ENCODE assay signal across 13 mouse cellular contexts in the genomic region with DNA sequence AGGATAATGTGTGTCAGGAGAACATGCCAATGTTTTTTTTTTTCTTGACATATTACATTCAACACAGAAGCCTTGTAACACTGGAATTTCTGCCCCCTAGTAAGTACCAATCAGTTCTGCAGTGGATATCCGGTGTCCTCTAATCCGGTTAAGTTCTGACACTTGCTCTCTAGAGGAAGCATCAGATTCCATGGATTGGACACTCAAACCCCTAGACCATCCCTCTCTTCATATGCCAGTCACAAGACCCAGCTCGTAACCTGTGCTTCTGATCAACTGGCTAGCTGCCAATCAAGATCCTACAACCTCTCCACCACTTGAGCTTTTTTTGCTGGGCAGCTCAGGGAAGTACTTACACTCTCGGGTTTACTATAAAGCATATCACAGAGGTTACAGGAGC. TPM values are rescaled to one million over a fixed set of nuclear protein-coding genes. Genes with fewer than 3 reads are reported as not detected.
DNase-seq lines count a peak whose midpoint lies in the region; ATAC-seq and TF ChIP-seq lines count a peak whose summit lies in the region.
"Had no signal": no experiment of that assay in that cellular context is flagged by ENCODE, and none has a peak within 500 bp of the region (broad histone marks: within the 10 kb centered on the region; RNA-seq: fewer than 3 reads in every experiment).

No protein-coding gene starts in this region.

- no peak overlapping the region for H3K9ac ChIP-seq in heart, postnatal 0 days (replicated peaks; ENCODE audit: low read depth, low read length)
- no peak overlapping the region for H3K9ac ChIP-seq in heart, embryonic 11.5 days (ENCODE audit: low read depth, low read length)
- no peak overlapping the region for H3K9ac ChIP-seq in lung, embryonic 16.5 days (ENCODE audit: low read length)
- H3K9ac ChIP-seq: embryonic facial prominence, embryonic 13.5 days; liver, embryonic 15.5 days; midbrain, embryonic 13.5 days had no signal

- no peaks in the 10 kb centered on the region for H3K9me3 ChIP-seq in heart, postnatal 0 days (replicated peaks; ENCODE audit: control insufficient read depth, low read length)
- H3K9me3 ChIP-seq in heart, embryonic 11.5 days (replicated peaks; ENCODE audit: control insufficient read depth, low read length), result no peaks in the 10 kb centered on the region
- H3K9me3 ChIP-seq in lung, embryonic 16.5 days (ENCODE audit: control insufficient read depth, low read length), result no peaks in the 10 kb centered on the region
- H3K9me3 ChIP-seq: embryonic facial prominence, embryonic 13.5 days; liver, embryonic 15.5 days; midbrain, embryonic 13.5 days had no signal

- peaks cover 17% of the 10 kb centered on the region; the same call in 1 of the 2 replicates for H3K4me1 ChIP-seq in heart, postnatal 0 days (ENCODE audit: control insufficient read depth, insufficient read depth)
- H3K4me1 ChIP-seq in heart, embryonic 11.5 days (ENCODE audit: control insufficient read depth, insufficient read depth, low read length), result peaks cover 15% of the 10 kb centered on the region
- H3K4me1 ChIP-seq in lung, embryonic 16.5 days (replicated peaks; ENCODE audit: control insufficient read depth, insufficient read depth, low read length), result peaks cover 11% of the 10 kb centered on the region
- peaks cover 26% of the 10 kb centered on the region for H3K4me1 ChIP-seq in lung, adult 2 months (ENCODE audit: control insufficient read depth, insufficient read depth, low read length)
- H3K4me1 ChIP-seq in bone marrow macrophage, adult 2 months (ENCODE audit: control insufficient read depth, insufficient read depth, low read length), result peaks cover 90% of the 10 kb centered on the region

- no peak for TF ChIP-seq EP300 in heart, postnatal 0 days (IDR thresholded peaks at IDR 0.05; ENCODE audit: low read depth)

- 58% methylated on average over 4 of the region's 4 CpGs for WGBS in heart, postnatal 0 days
- 58% methylated on average over 4 of the region's 4 CpGs for WGBS in heart, embryonic 11.5 days (ENCODE audit: insufficient replicate concordance)
- 49% methylated on average over 4 of the region's 4 CpGs for WGBS in lung, embryonic 16.5 days
- WGBS in lung, adult 2 months, result 50% methylated on average over 4 of the region's 4 CpGs

- no peaks in the 10 kb centered on the region for H3K27me3 ChIP-seq in heart, postnatal 0 days (ENCODE audit: control insufficient read depth, insufficient read depth, low read length)
- H3K27me3 ChIP-seq in heart, embryonic 11.5 days (ENCODE audit: control insufficient read depth, insufficient read depth, low read length), result peaks cover 1% of the 10 kb centered on the region; the same call in 1 of the 2 replicates
- H3K27me3 ChIP-seq in lung, embryonic 16.5 days (ENCODE audit: control insufficient read depth, insufficient read depth, low read depth, low read length), result no peaks in the 10 kb centered on the region
- H3K27me3 ChIP-seq: midbrain, embryonic 13.5 days had no signal

- peak overlapping the region; percentile 76 for H3K27ac ChIP-seq in heart, postnatal 0 days (ENCODE audit: low read depth)
- H3K27ac ChIP-seq in heart, embryonic 11.5 days (ENCODE audit: low read depth, low read length), result no peak overlapping the region
- peak overlapping the region; percentile 79 for H3K27ac ChIP-seq in lung, embryonic 16.5 days (ENCODE audit: low read length)
- peak overlapping the region; percentile 94 for H3K27ac ChIP-seq in bone marrow macrophage, adult 2 months (ENCODE audit: insufficient read depth, low read depth, low read length)
- H3K27ac ChIP-seq: midbrain, embryonic 13.5 days had no signal

- no peaks in the 10 kb centered on the region for H3K36me3 ChIP-seq in heart, postnatal 0 days (replicated peaks; ENCODE audit: control insufficient read depth, insufficient read depth, low read length)
- H3K36me3 ChIP-seq in heart, embryonic 11.5 days (ENCODE audit: control insufficient read depth, insufficient read depth, low read length), result no peaks in the 10 kb centered on the region
- H3K36me3 ChIP-seq in lung, embryonic 16.5 days (ENCODE audit: control insufficient read depth, insufficient read depth, low read length), result no peaks in the 10 kb centered on the region
- H3K36me3 ChIP-seq: embryonic facial prominence, embryonic 13.5 days; liver, embryonic 15.5 days; midbrain, embryonic 13.5 days had no signal

- DNase-seq in heart, postnatal 0 days (ENCODE audit: low spot score), result no peak
- no peak for DNase-seq in lung, adult 2 months
- peak; percentile 49 for DNase-seq in naive thymus-derived CD4-positive, alpha-beta T cell, adult 2 months (ENCODE audit: low read depth)
- DNase-seq in urinary bladder, adult 18-20 months (ENCODE audit: low spot score in 2 of 2), result no peak
- DNase-seq: cerebellum, adult 11-12 months; right cerebral cortex, postnatal 4 days had no signal

- no peak for TF ChIP-seq CTCF in heart, postnatal 0 days (IDR thresholded peaks at IDR 0.05; ENCODE audit: low read depth)
- TF ChIP-seq CTCF in lung, adult 2 months (IDR thresholded peaks at IDR 0.05; ENCODE audit: insufficient read depth, low read length), result no peak
- TF ChIP-seq CTCF in bone marrow macrophage, adult 2 months (IDR thresholded peaks at IDR 0.05; ENCODE audit: low read depth, low read length), result no peak

- ATAC-seq in heart, postnatal 0 days (ENCODE audit: insufficient read depth, low read depth), result no peak
- ATAC-seq in heart, embryonic 11.5 days (replicated peaks; ENCODE audit: insufficient number of reproducible peaks, low FRiP score, low TSS enrichment), result no peak
- ATAC-seq in lung, embryonic 16.5 days (ENCODE audit: low read depth), result no peak; the same call in 1 of the 2 replicates
- ATAC-seq: forebrain, embryonic 14.5 days; midbrain, embryonic 13.5 days had no signal

- TF ChIP-seq POLR2A in lung, adult 2 months (IDR thresholded peaks at IDR 0.05; ENCODE audit: borderline replicate concordance, extremely low read depth, low read depth, low read length), result no peak
- no peak for TF ChIP-seq POLR2A in bone marrow macrophage, adult 2 months (IDR thresholded peaks at IDR 0.05; ENCODE audit: borderline replicate concordance, low read depth, low read length)

- H3K4me2 ChIP-seq in heart, postnatal 0 days (ENCODE audit: low read depth, low read length), result no peak overlapping the region
- H3K4me2 ChIP-seq in heart, embryonic 11.5 days, result no peak overlapping the region
- H3K4me2 ChIP-seq in lung, embryonic 16.5 days (ENCODE audit: low read depth, low read length), result no peak overlapping the region
- H3K4me2 ChIP-seq: embryonic facial prominence, embryonic 13.5 days; midbrain, embryonic 13.5 days had no signal

- H3K4me3 ChIP-seq in heart, postnatal 0 days (ENCODE audit: low read depth, low read length), result no peak overlapping the region
- H3K4me3 ChIP-seq in heart, embryonic 11.5 days (ENCODE audit: low read depth, low read length), result no peak overlapping the region
- no peak overlapping the region for H3K4me3 ChIP-seq in lung, embryonic 16.5 days (ENCODE audit: low read length)
- H3K4me3 ChIP-seq in lung, adult 2 months (replicated peaks; ENCODE audit: extremely low read depth, low read depth, low read length), result no peak overlapping the region
- H3K4me3 ChIP-seq in bone marrow macrophage, adult 2 months (ENCODE audit: insufficient read depth, low read length), result no peak overlapping the region
- H3K4me3 ChIP-seq: embryonic facial prominence, embryonic 13.5 days; midbrain, embryonic 13.5 days had no signal

RNA-seq across cellular contexts. Expression of a gene that starts 8.4 kb away (rescaled TPM):
- 3.7 and 5.2 TPM in 2 replicates for total RNA-seq in heart, postnatal 0 days (2014; rRNA removed; ENCODE audit: low replicate concordance)
- 2.6 and 2.7 TPM in 2 replicates for polyA plus RNA-seq in heart, postnatal 0 days (2015; fragmentation: Nextera tagmentation; extraction: Ambion mirVana)
- 3.1 and 3.9 TPM in 2 replicates for polyA plus RNA-seq in heart, embryonic 11.5 days (2014; fragmentation: Nextera tagmentation; extraction: Ambion mirVana)
- polyA plus RNA-seq in lung, embryonic 16.5 days (2015; fragmentation: Nextera tagmentation; extraction: Ambion mirVana), result 14.5 and 14.6 TPM in 2 replicates
- 26.6 and 27.1 TPM in 2 replicates for polyA plus RNA-seq in lung, adult 2 months (2012; rRNA removed)
- polyA plus RNA-seq in bone marrow macrophage, adult 2 months (2012; ENCODE audit: insufficient read depth, insufficient read length, missing spikeins), result 136 and 155 TPM in 2 replicates
